Mouse (Mus musculus) adrenal gland, adult (tissue): ENCODE measurements at regions not wholly inside any gene's neighbourhood (a gene's known extent, or its start where the extent isn't known, plus 50 kb on each side); places are given as distances from the start of the nearest gene placed in this dataset.

Source experiments
- DNase-seq, 2 experiments: peaks; one replicate each; pipeline ENCODE4 v3.0.0; 2022 to 2023; ENCODE audit warnings: low spot score in 1 of 2; ENCODE audit not compliant: inconsistent age in 2 of 2

GRCm38 (mm10) chr8:76748471-76748870 lies 150.8 kb upstream of the Nr3c2 start:
- no peak for DNase-seq

DNA sequence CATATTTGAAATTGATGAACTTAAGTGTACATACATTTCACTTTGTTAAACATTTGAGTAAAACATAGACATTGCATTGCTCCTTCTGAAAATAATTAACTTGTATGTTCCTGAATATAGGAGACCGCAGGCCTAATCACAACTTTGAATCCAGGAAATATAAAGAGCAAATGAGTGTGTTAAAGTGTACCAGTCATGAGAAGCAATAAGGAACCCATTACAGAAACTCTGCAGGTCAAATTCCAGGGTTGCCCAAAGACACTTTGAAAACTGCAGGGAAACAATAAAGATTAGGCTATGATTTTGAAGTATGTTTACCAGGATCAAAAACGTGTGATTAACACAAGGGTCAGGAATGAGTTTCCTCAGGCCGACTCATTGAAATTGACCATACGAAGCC lies 149.0 kb upstream of the Nr3c2 start:
- no peak for DNase-seq

GRCm38 (mm10) chr8:76754166-76754565 lies 145.1 kb upstream of the Nr3c2 start:
- peak; percentile 5 to 69 for DNase-seq

GRCm38 (mm10) chr8:76764201-76764600 lies 135.0 kb upstream of the Nr3c2 start:
- peak; percentile 4 to 31 for DNase-seq

- DNase-seq, result no peak
Observed at GRCm38 (mm10) chr8:76768302-76768701, 130.9 kb upstream of the Nr3c2 start.

- no peak for DNase-seq
Observed at GRCm38 (mm10) chr8:76787744-76788143, 111.5 kb upstream of the Nr3c2 start.

DNA sequence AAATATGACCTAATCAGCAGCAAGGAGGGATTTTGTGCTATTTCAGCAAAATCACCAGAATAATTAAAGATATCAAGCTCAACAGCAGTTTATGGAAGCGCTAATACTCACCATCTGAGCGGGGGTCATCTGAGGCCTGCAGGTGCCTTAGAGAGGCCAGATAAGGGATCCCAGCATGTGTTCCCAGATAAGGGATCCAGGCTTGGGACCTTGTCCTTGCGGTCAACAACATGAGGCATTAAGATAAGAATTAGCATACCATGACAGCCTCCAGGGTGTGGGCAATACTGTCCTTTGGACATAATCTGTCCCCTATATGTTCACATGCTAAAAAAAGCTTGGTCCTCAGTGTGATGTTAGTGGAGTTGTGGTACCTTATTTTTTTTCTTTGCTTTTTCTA lies 105.4 kb upstream of the Nr3c2 start:
- no peak for DNase-seq

DNA sequence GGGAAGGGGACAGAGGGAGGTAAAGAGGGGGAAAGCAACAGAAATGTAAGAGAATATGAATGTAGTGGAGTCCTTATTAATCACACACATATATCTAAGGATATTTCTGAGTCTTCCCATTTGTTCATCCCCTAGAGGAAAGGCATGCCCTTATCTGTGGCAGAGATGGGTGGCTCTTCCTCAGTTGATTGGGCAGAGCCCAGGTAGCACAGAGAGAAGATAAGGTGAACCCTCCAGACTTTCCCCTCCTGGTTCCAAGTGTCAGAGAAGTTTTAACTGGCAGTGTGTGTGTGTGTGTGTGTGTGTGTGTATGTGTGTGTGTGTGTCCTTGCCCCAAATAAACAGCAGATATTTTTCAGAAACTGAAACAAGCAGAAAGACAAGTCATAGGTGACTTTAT lies 99.2 kb upstream of the Nr3c2 start:
- no peak for DNase-seq

DNA sequence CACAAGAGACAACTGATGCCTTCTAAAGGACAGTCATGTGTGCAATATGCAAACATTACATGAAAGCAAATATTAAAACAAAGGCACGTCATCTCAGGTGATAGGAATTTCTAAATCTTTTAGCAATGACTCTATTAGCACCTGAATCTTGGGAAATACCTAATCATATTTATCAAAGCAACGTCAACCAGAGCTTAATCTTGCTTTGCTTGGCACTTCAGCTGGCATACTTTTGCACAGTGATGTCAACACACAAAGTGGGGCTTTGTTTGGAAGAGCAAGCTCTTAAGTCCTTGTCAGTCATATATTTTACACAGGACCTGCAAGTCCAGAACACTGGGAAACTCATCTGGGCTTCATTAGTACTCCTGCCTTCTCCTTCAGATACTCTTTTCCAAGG lies 75.8 kb upstream of the Nr3c2 start:
- DNase-seq, result no peak
